Mouse (Mus musculus) hindbrain, embryonic 11.5 days (tissue): ENCODE data around the gene Btg2. TPM values are rescaled to one million over a fixed set of nuclear protein-coding genes. Genes with fewer than 3 reads are reported as not detected.

Experiments
- ATAC-seq: fragments of 200-750 bp; cut with Nextera tagmentation; 2 replicates; pipeline ENCODE4 v1.8.0; 2017; ENCODE audit warnings: mild to moderate bottlenecking, moderate TSS enrichment, moderate library complexity; ENCODE audit not compliant: low FRiP score
- DNase-seq: peaks from one replicate; pipeline ENCODE4 v3.0.0-alpha.2; 2015; ENCODE audit warnings: low spot score
- H3K27ac ChIP-seq: fragments of 300-500 bp; sonication (generic); 2 replicates; pipeline ENCODE4 v1.5.1; 2014; ENCODE audit warnings: mild to moderate bottlenecking, low read depth, low read length
- H3K27me3 ChIP-seq: fragments of 300-500 bp; sonication (generic); 2 replicates; pipeline ENCODE4 v1.6.1; 2014; ENCODE audit warnings: mild to moderate bottlenecking, low read length, moderate library complexity, mixed read lengths; ENCODE audit not compliant: control insufficient read depth, insufficient read depth
- H3K36me3 ChIP-seq: fragments of 300-500 bp; sonication (generic); 2 replicates; pipeline ENCODE4 v1.6.1; 2014; ENCODE audit warnings: mild to moderate bottlenecking, low read length, moderate library complexity, mixed read lengths; ENCODE audit not compliant: control insufficient read depth, insufficient read depth
- H3K4me1 ChIP-seq: fragments of 300-500 bp; sonication (generic); replicated peaks from 2 replicates; pipeline ENCODE4 v1.6.1; 2014; ENCODE audit warnings: low read length, mixed read lengths; ENCODE audit not compliant: control insufficient read depth, insufficient read depth
- H3K4me2 ChIP-seq: fragments of 300-500 bp; sonication (generic); replicated peaks from 2 replicates; pipeline ENCODE4 v1.6.1; 2014; ENCODE audit warnings: mild to moderate bottlenecking, low read depth, low read length
- H3K4me3 ChIP-seq: fragments of 300-500 bp; sonication (generic); 2 replicates; pipeline ENCODE4 v1.5.1; 2014; ENCODE audit warnings: low read depth, low read length
- H3K9ac ChIP-seq: fragments of 300-500 bp; sonication (generic); 2 replicates; pipeline ENCODE4 v1.6.1; 2014; ENCODE audit warnings: low read depth, low read length
- H3K9me3 ChIP-seq: fragments of 300-500 bp; sonication (generic); 2 replicates; pipeline ENCODE4 v1.6.1; 2016; ENCODE audit warnings: low read length; ENCODE audit not compliant: control insufficient read depth
- WGBS: fragments of 180-500 bp; shearing (Covaris S2); extraction: QIAGEN DNeasy Blood & Tissue Kit; methylation state at CpG from one replicate; pipeline ENCODE4 v1.1.7; 2014; 5-methylcytosine and 5-hydroxymethylcytosine counted together
- polyA plus RNA-seq: library from polyadenylated mRNA; unstranded; fragments of >200 nt; fragmentation: Nextera tagmentation; extraction: Ambion mirVana; gene quantifications from 2 replicates; pipeline ENCODE4 v1.2.1, GENCODE M21; 2014

Gene Btg2
- polyA plus RNA-seq, 1 experiment from 2014 or later = 107 TPM

- no peak overlapping the region for H3K4me3 ChIP-seq
- no peak for ATAC-seq
- no peak for DNase-seq
- no peaks in the 10 kb centered on the region for H3K4me1 ChIP-seq
- no peaks in the 10 kb centered on the region for H3K27me3 ChIP-seq
- no peaks in the 10 kb centered on the region for H3K9me3 ChIP-seq
- 90% methylated on average over 5 of the region's 5 CpGs for WGBS
- H3K36me3 ChIP-seq = no peaks in the 10 kb centered on the region
- no peak overlapping the region for H3K27ac ChIP-seq
- H3K4me2 ChIP-seq = no peak overlapping the region
- no peak overlapping the region for H3K9ac ChIP-seq
These were observed 31.5 kb upstream of the Btg2 start for GRCm38 (mm10) chr1:134110449-134110848.

- Histone ChIP-seq H3K4me1 (no peaks in the 10 kb centered on the region), H3K4me2 (no peak overlapping the region), H3K4me3 (no peak overlapping the region), H3K27ac (no peak overlapping the region), H3K36me3 (no peaks in the 10 kb centered on the region), H3K9me3 (no peaks in the 10 kb centered on the region), H3K9ac (no peak overlapping the region), H3K27me3 (no peaks in the 10 kb centered on the region)
- ATAC-seq = no peak
- DNase-seq = no peak
- 89% methylated on average over 3 of the region's 3 CpGs for WGBS
These were observed 31.1 kb upstream of the Btg2 start for GRCm38 (mm10) chr1:134110015-134110414.

GRCm38 (mm10) chr1:134107777-134108176, 28.9 kb upstream of the Btg2 start:
- WGBS = 92% methylated on average over 7 of the region's 7 CpGs
- no peaks in the 10 kb centered on the region for H3K4me1 ChIP-seq
- no peak overlapping the region for H3K4me2 ChIP-seq
- H3K27me3 ChIP-seq = no peaks in the 10 kb centered on the region
- no peaks in the 10 kb centered on the region for H3K36me3 ChIP-seq
- H3K9ac ChIP-seq = no peak overlapping the region
- ATAC-seq = no peak
- no peak overlapping the region for H3K4me3 ChIP-seq
- no peak overlapping the region for H3K27ac ChIP-seq
- DNase-seq = no peak
- no peaks in the 10 kb centered on the region for H3K9me3 ChIP-seq

- H3K27me3 ChIP-seq = no peaks in the 10 kb centered on the region
- 9% methylated on average over 5 of the region's 5 CpGs for WGBS
These were observed 27.8 kb upstream of the Btg2 start for GRCm38 (mm10) chr1:134106719-134107118.

GRCm38 (mm10) chr1:134105764-134106430, 27.0 kb upstream of the Btg2 start:
- Histone ChIP-seq H3K9ac (no peak overlapping the region), H3K4me2 (no peak overlapping the region), H3K27ac (no peak overlapping the region), H3K4me3 (no peak overlapping the region), H3K27me3 (no peaks in the 10 kb centered on the region), H3K9me3 (no peaks in the 10 kb centered on the region), H3K36me3 (no peaks in the 10 kb centered on the region), H3K4me1 (no peaks in the 10 kb centered on the region)
- 54% methylated on average over 3 of the region's 3 CpGs for WGBS
- ATAC-seq (no peak), DNase-seq (no peak)

More at GRCm38 (mm10) chr1:134106719-134107118, 27.8 kb upstream of the Btg2 start:
- no peak overlapping the region for H3K9ac ChIP-seq
- H3K4me1 ChIP-seq = no peaks in the 10 kb centered on the region
- H3K4me3 ChIP-seq = no peak overlapping the region
- H3K36me3 ChIP-seq = no peaks in the 10 kb centered on the region
- DNase-seq (peak; percentile 72), ATAC-seq (peak; percentile 14; the same call in 1 of the 2 replicates)
- H3K4me2 ChIP-seq = no peak overlapping the region
- H3K9me3 ChIP-seq = no peaks in the 10 kb centered on the region
- H3K27ac ChIP-seq = no peak overlapping the region

GRCm38 (mm10) chr1:134105043-134105763, 26.3 kb upstream of the Btg2 start:
- no peak for DNase-seq
- no peaks in the 10 kb centered on the region for H3K4me1 ChIP-seq
- 76% methylated on average over 11 of the region's 11 CpGs for WGBS

GRCm38 (mm10) chr1:134103861-134104260, 24.9 kb upstream of the Btg2 start:
- ATAC-seq (no peak), DNase-seq (no peak)
- no peaks in the 10 kb centered on the region for H3K36me3 ChIP-seq
- 85% methylated on average over 5 of the region's 5 CpGs for WGBS
- no peak overlapping the region for H3K4me3 ChIP-seq
- no peak overlapping the region for H3K9ac ChIP-seq
- H3K27ac ChIP-seq = no peak overlapping the region
- H3K4me1 ChIP-seq = peaks cover 5% of the 10 kb centered on the region; the same call in 1 of the 2 replicates
- no peak overlapping the region for H3K4me2 ChIP-seq
- no peaks in the 10 kb centered on the region for H3K9me3 ChIP-seq
- H3K27me3 ChIP-seq = no peaks in the 10 kb centered on the region

More at GRCm38 (mm10) chr1:134105043-134105763, 26.3 kb upstream of the Btg2 start:
- H3K27me3 ChIP-seq = no peaks in the 10 kb centered on the region
- no peak overlapping the region for H3K4me3 ChIP-seq
- no peak overlapping the region for H3K9ac ChIP-seq
- no peak overlapping the region for H3K4me2 ChIP-seq
- H3K36me3 ChIP-seq = no peaks in the 10 kb centered on the region
- no peak for ATAC-seq
- H3K9me3 ChIP-seq = no peaks in the 10 kb centered on the region
- no peak overlapping the region for H3K27ac ChIP-seq

- H3K9me3 ChIP-seq = no peaks in the 10 kb centered on the region
- 76% methylated on average over 3 of the region's 3 CpGs for WGBS
- peaks cover 9% of the 10 kb centered on the region; the same call in 1 of the 2 replicates for H3K4me1 ChIP-seq
- H3K4me3 ChIP-seq = no peak overlapping the region
- H3K4me2 ChIP-seq = no peak overlapping the region
- no peaks in the 10 kb centered on the region for H3K27me3 ChIP-seq
- no peak overlapping the region for H3K27ac ChIP-seq
- ATAC-seq = no peak
- no peak for DNase-seq
- H3K9ac ChIP-seq = no peak overlapping the region
- H3K36me3 ChIP-seq = no peaks in the 10 kb centered on the region
These were observed 22.7 kb upstream of the Btg2 start for GRCm38 (mm10) chr1:134101593-134101992.

GRCm38 (mm10) chr1:134100928-134101327, 22.0 kb upstream of the Btg2 start:
- Histone ChIP-seq H3K9ac (no peak overlapping the region), H3K27me3 (no peaks in the 10 kb centered on the region), H3K27ac (no peak overlapping the region), H3K4me1 (peaks cover 9% of the 10 kb centered on the region; the same call in 1 of the 2 replicates), H3K36me3 (no peaks in the 10 kb centered on the region), H3K9me3 (no peaks in the 10 kb centered on the region), H3K4me2 (no peak overlapping the region), H3K4me3 (no peak overlapping the region)
- ATAC-seq (no peak), DNase-seq (no peak)
- 84% methylated on average over 4 of the region's 4 CpGs for WGBS
